Mouse (Mus musculus) embryonic fibroblast, embryonic 13.5 days (primary cell): ENCODE data around the gene Dtx2. TPM values are rescaled to one million over a fixed set of nuclear protein-coding genes. Genes with fewer than 3 reads are reported as not detected.

Source experiments
- H3K27ac ChIP-seq: 2 replicates; pipeline ENCODE4 v1.5.1; 2012; ENCODE audit warnings: low read length, control low read depth, inconsistent platforms; ENCODE audit not compliant: insufficient read depth
- H3K4me1 ChIP-seq: 2 replicates; pipeline ENCODE4 v1.6.1; 2011; ENCODE audit warnings: low read length; ENCODE audit not compliant: control insufficient read depth, insufficient read depth
- H3K4me3 ChIP-seq: 2 replicates; pipeline ENCODE4 v1.5.1; 2011; ENCODE audit warnings: mild to moderate bottlenecking, control low read depth, low read length; ENCODE audit not compliant: insufficient read depth
- CTCF ChIP-seq: IDR thresholded peaks from 2 replicates; pipeline ENCODE4 v1.5.1; 2011; ENCODE audit warnings: mild to moderate bottlenecking, control low read depth, low read length, moderate library complexity, borderline replicate concordance; ENCODE audit not compliant: insufficient read depth
- POLR2A ChIP-seq: IDR thresholded peaks from 2 replicates; pipeline ENCODE4 v1.6.1; 2011; ENCODE audit warnings: low read depth, mild to moderate bottlenecking, control low read depth, low read length, moderate library complexity
- polyA plus RNA-seq: library from polyadenylated mRNA; stranded (reverse); fragments of >200 nt; gene quantifications from 2 replicates; pipeline ENCODE4 v1.2.4, GENCODE M21; 2011; ENCODE audit warnings: low read depth; ENCODE audit not compliant: missing spikeins, insufficient read length

Dtx2 gene
- 8.5 and 10.9 TPM in 2 replicates for polyA plus RNA-seq

GRCm38 (mm10) chr5:135994725-135995687, at the start of gene Dtx2:
Gene Dtx2 (plus strand): TSS chr5:135994800.
- H3K27ac ChIP-seq: no peak within 1 kb of the TSS

GRCm38 (mm10) chr5:135945916-135946408, 48.6 kb upstream of the Dtx2 start:
- no peak overlapping the region for H3K4me3 ChIP-seq
- no peaks in the 10 kb centered on the region for H3K4me1 ChIP-seq
- H3K27ac ChIP-seq: no peak overlapping the region
- TF ChIP-seq POLR2A (no peak), CTCF (no peak)

More at GRCm38 (mm10) chr5:135994725-135995687, at the start of gene Dtx2:
- TF ChIP-seq POLR2A (peak; percentile 97), CTCF (peak; percentile 22; the same call in 1 of the 2 replicates)
- Histone ChIP-seq H3K4me1 (peaks cover 6% of the 10 kb centered on the region; the same call in 1 of the 2 replicates), H3K4me3 (peak within 1 kb of the TSS; percentile 81)

GRCm38 (mm10) chr5:135946621-135947020, 48.0 kb upstream of the Dtx2 start:
- Histone ChIP-seq H3K27ac (no peak overlapping the region), H3K4me1 (no peaks in the 10 kb centered on the region), H3K4me3 (no peak overlapping the region)
- TF ChIP-seq POLR2A: no peak
- no peak for TF ChIP-seq CTCF

GRCm38 (mm10) chr5:135950710-135951412, 43.7 kb upstream of the Dtx2 start:
- H3K4me3 ChIP-seq: no peak overlapping the region
- peak overlapping the region; percentile 35 for H3K27ac ChIP-seq
- no peaks in the 10 kb centered on the region for H3K4me1 ChIP-seq
- TF ChIP-seq CTCF: no peak
- no peak for TF ChIP-seq POLR2A

- Histone ChIP-seq H3K4me3 (no peak overlapping the region), H3K4me1 (no peaks in the 10 kb centered on the region), H3K27ac (no peak overlapping the region; the same call in 1 of the 2 replicates)
- TF ChIP-seq POLR2A (no peak), CTCF (no peak)
Measured at GRCm38 (mm10) chr5:135951660-135952059, 42.9 kb upstream of the Dtx2 start.

- Histone ChIP-seq H3K4me1 (0 out of 2 replicates have a peak, but pooled peaks cover 4% of the 10 kb centered on the region), H3K27ac (no peak overlapping the region), H3K4me3 (no peak overlapping the region)
- TF ChIP-seq CTCF (no peak), POLR2A (no peak)
Measured at GRCm38 (mm10) chr5:135952830-135953229, 41.8 kb upstream of the Dtx2 start.

- Histone ChIP-seq H3K4me1 (0 out of 2 replicates have a peak, but pooled peaks cover 10% of the 10 kb centered on the region), H3K27ac (peak overlapping the region; percentile 86), H3K4me3 (no peak overlapping the region)
- TF ChIP-seq POLR2A: no peak
- TF ChIP-seq CTCF: no peak
Measured at GRCm38 (mm10) chr5:135956300-135957206, 38.0 kb upstream of the Dtx2 start.

- TF ChIP-seq CTCF (no peak), POLR2A (peak; percentile 58; the same call in 1 of the 2 replicates)
- H3K4me3 ChIP-seq: peak overlapping the region; percentile 13; the same call in 1 of the 2 replicates
- peaks cover 14% of the 10 kb centered on the region; the same call in 1 of the 2 replicates for H3K4me1 ChIP-seq
- peak overlapping the region; percentile 86 for H3K27ac ChIP-seq
Measured at GRCm38 (mm10) chr5:135957207-135957974, 37.2 kb upstream of the Dtx2 start.

- H3K27ac ChIP-seq: no peak overlapping the region; the same call in 1 of the 2 replicates
- H3K4me1 ChIP-seq: peaks cover 14% of the 10 kb centered on the region; the same call in 1 of the 2 replicates
- TF ChIP-seq CTCF: no peak
- peak; percentile 13; the same call in 1 of the 2 replicates for TF ChIP-seq POLR2A
- no peak overlapping the region for H3K4me3 ChIP-seq
Measured at GRCm38 (mm10) chr5:135958367-135958766, 36.2 kb upstream of the Dtx2 start.
